Mouse (Mus musculus): Measurements from ENCODE around the gene Jak3. TPM values are rescaled to one million over a fixed set of nuclear protein-coding genes. Genes with fewer than 3 reads are reported as not detected.

Jak3 gene
- polyA plus RNA-seq, 1 experiment = 62.6 TPM

GRCm38 (mm10) chr8:71709134-71709799 is 33.2 kb downstream of the Jak3 start:
- no peak for TF ChIP-seq CTCF (IDR thresholded peaks at IDR 0.05; ENCODE audit: extremely low read depth, insufficient read depth, insufficient read length, insufficient replicate concordance)
- no peak for TF ChIP-seq POLR2A (IDR thresholded peaks at IDR 0.05; ENCODE audit: low read depth, low read length)
- 91% methylated on average over 25 of the region's 25 CpGs for WGBS
- no peak overlapping the region for H3K27ac ChIP-seq (ENCODE audit: insufficient read depth, low read length)
- no peaks in the 10 kb centered on the region for H3K4me1 ChIP-seq (ENCODE audit: control insufficient read depth, insufficient read depth, insufficient read length)
- H3K27me3 ChIP-seq (ENCODE audit: control insufficient read depth, insufficient read depth, low read length) = no peaks in the 10 kb centered on the region
- no peak for DNase-seq (ENCODE audit: low read depth in 1 of 2, low spot score in 2 of 2)
- peaks cover 30% of the 10 kb centered on the region for H3K36me3 ChIP-seq (ENCODE audit: control insufficient read depth, insufficient read depth, low read length)
- no peak overlapping the region for H3K4me3 ChIP-seq (ENCODE audit: extremely low read depth, insufficient read depth, insufficient read length)

- H3K36me3 ChIP-seq (ENCODE audit: control insufficient read depth, insufficient read depth, low read length) = peaks cover 35% of the 10 kb centered on the region
- TF ChIP-seq CTCF (IDR thresholded peaks at IDR 0.05; ENCODE audit: extremely low read depth, insufficient read depth, insufficient read length, insufficient replicate concordance) = peak; percentile 82; the same call in 1 of the 2 replicates
- TF ChIP-seq POLR2A (IDR thresholded peaks at IDR 0.05; ENCODE audit: low read depth, low read length) = no peak
- DNase-seq (ENCODE audit: low read depth in 1 of 2, low spot score in 2 of 2) = peak; percentile 48 to 67
- no peak overlapping the region for H3K27ac ChIP-seq (ENCODE audit: insufficient read depth, low read length)
- no peaks in the 10 kb centered on the region for H3K27me3 ChIP-seq (ENCODE audit: control insufficient read depth, insufficient read depth, low read length)
- no peak overlapping the region for H3K4me3 ChIP-seq (ENCODE audit: extremely low read depth, insufficient read depth, insufficient read length)
- no peaks in the 10 kb centered on the region for H3K4me1 ChIP-seq (ENCODE audit: control insufficient read depth, insufficient read depth, insufficient read length)
- WGBS = 67% methylated on average over 25 of the region's 25 CpGs
These were observed 33.8 kb downstream of the Jak3 start for GRCm38 (mm10) chr8:71709800-71710446.

- Histone ChIP-seq H3K27ac (ENCODE audit: insufficient read depth, low read length) (no peak overlapping the region), H3K4me3 (ENCODE audit: extremely low read depth, insufficient read depth, insufficient read length) (no peak overlapping the region), H3K36me3 (ENCODE audit: control insufficient read depth, insufficient read depth, low read length) (peaks cover 48% of the 10 kb centered on the region), H3K27me3 (ENCODE audit: control insufficient read depth, insufficient read depth, low read length) (no peaks in the 10 kb centered on the region), H3K4me1 (ENCODE audit: control insufficient read depth, insufficient read depth, insufficient read length) (no peaks in the 10 kb centered on the region)
- 81% methylated on average over 2 of the region's 2 CpGs for WGBS
- TF ChIP-seq POLR2A (IDR thresholded peaks at IDR 0.05; ENCODE audit: low read depth, low read length) (no peak), CTCF (IDR thresholded peaks at IDR 0.05; ENCODE audit: extremely low read depth, insufficient read depth, insufficient read length, insufficient replicate concordance) (no peak)
- DNase-seq (ENCODE audit: low read depth in 1 of 2, low spot score in 2 of 2) = no peak
These were observed 35.5 kb downstream of the Jak3 start for GRCm38 (mm10) chr8:71711574-71711973.

GRCm38 (mm10) chr8:71715531-71715930 is 39.4 kb downstream of the Jak3 start:
- TF ChIP-seq POLR2A (IDR thresholded peaks at IDR 0.05; ENCODE audit: low read depth, low read length) (no peak), CTCF (IDR thresholded peaks at IDR 0.05; ENCODE audit: extremely low read depth, insufficient read depth, insufficient read length, insufficient replicate concordance) (no peak)
- Histone ChIP-seq H3K27me3 (ENCODE audit: control insufficient read depth, insufficient read depth, low read length) (no peaks in the 10 kb centered on the region), H3K4me3 (ENCODE audit: extremely low read depth, insufficient read depth, insufficient read length) (no peak overlapping the region), H3K36me3 (ENCODE audit: control insufficient read depth, insufficient read depth, low read length) (peaks cover 56% of the 10 kb centered on the region), H3K27ac (ENCODE audit: insufficient read depth, low read length) (no peak overlapping the region), H3K4me1 (ENCODE audit: control insufficient read depth, insufficient read depth, insufficient read length) (no peaks in the 10 kb centered on the region)
- DNase-seq (ENCODE audit: low read depth in 1 of 2, low spot score in 2 of 2) = no peak
- WGBS = 81% methylated on average over 8 of the region's 8 CpGs

- TF ChIP-seq CTCF (IDR thresholded peaks at IDR 0.05; ENCODE audit: extremely low read depth, insufficient read depth, insufficient read length, insufficient replicate concordance) (no peak), POLR2A (IDR thresholded peaks at IDR 0.05; ENCODE audit: low read depth, low read length) (no peak)
- Histone ChIP-seq H3K27me3 (ENCODE audit: control insufficient read depth, insufficient read depth, low read length) (no peaks in the 10 kb centered on the region), H3K4me1 (ENCODE audit: control insufficient read depth, insufficient read depth, insufficient read length) (no peaks in the 10 kb centered on the region), H3K36me3 (ENCODE audit: control insufficient read depth, insufficient read depth, low read length) (peaks cover 54% of the 10 kb centered on the region), H3K4me3 (ENCODE audit: extremely low read depth, insufficient read depth, insufficient read length) (no peak overlapping the region), H3K27ac (ENCODE audit: insufficient read depth, low read length) (no peak overlapping the region)
- no peak for DNase-seq (ENCODE audit: low read depth in 1 of 2, low spot score in 2 of 2)
- WGBS = 92% methylated on average over 13 of the region's 13 CpGs
These were observed 40.5 kb downstream of the Jak3 start for GRCm38 (mm10) chr8:71716561-71717053.

GRCm38 (mm10) chr8:71717096-71717495 is 41.0 kb downstream of the Jak3 start:
- 94% methylated on average over 12 of the region's 12 CpGs for WGBS
- H3K4me1 ChIP-seq (ENCODE audit: control insufficient read depth, insufficient read depth, insufficient read length) = no peaks in the 10 kb centered on the region
- no peak overlapping the region for H3K27ac ChIP-seq (ENCODE audit: insufficient read depth, low read length)
- no peak for DNase-seq (ENCODE audit: low read depth in 1 of 2, low spot score in 2 of 2)
- no peaks in the 10 kb centered on the region for H3K27me3 ChIP-seq (ENCODE audit: control insufficient read depth, insufficient read depth, low read length)
- H3K4me3 ChIP-seq (ENCODE audit: extremely low read depth, insufficient read depth, insufficient read length) = no peak overlapping the region
- H3K36me3 ChIP-seq (ENCODE audit: control insufficient read depth, insufficient read depth, low read length) = peaks cover 54% of the 10 kb centered on the region
- no peak for TF ChIP-seq CTCF (IDR thresholded peaks at IDR 0.05; ENCODE audit: extremely low read depth, insufficient read depth, insufficient read length, insufficient replicate concordance)
- no peak for TF ChIP-seq POLR2A (IDR thresholded peaks at IDR 0.05; ENCODE audit: low read depth, low read length)

- 80% methylated on average over 3 of the region's 3 CpGs for whole genome bisulfite sequencing
- DNase-seq (ENCODE audit: low read depth in 1 of 2, low spot score in 2 of 2) = no peak
- Histone ChIP-seq H3K4me1 (ENCODE audit: control insufficient read depth, insufficient read depth, insufficient read length) (no peaks in the 10 kb centered on the region; the same call in 1 of the 2 replicates), H3K36me3 (ENCODE audit: control insufficient read depth, insufficient read depth, low read length) (peaks cover 44% of the 10 kb centered on the region), H3K4me3 (ENCODE audit: extremely low read depth, insufficient read depth, insufficient read length) (no peak overlapping the region), H3K27ac (ENCODE audit: insufficient read depth, low read length) (no peak overlapping the region), H3K27me3 (ENCODE audit: control insufficient read depth, insufficient read depth, low read length) (no peaks in the 10 kb centered on the region)
- no peak for TF ChIP-seq CTCF (IDR thresholded peaks at IDR 0.05; ENCODE audit: extremely low read depth, insufficient read depth, insufficient read length, insufficient replicate concordance)
- no peak for TF ChIP-seq POLR2A (IDR thresholded peaks at IDR 0.05; ENCODE audit: low read depth, low read length)
These were observed 42.2 kb downstream of the Jak3 start for GRCm38 (mm10) chr8:71718252-71718651.

Data from spleen, adult 2 months (tissue).